Mouse (Mus musculus) MEL (cell line): ENCODE data around the gene Nr3c2.

Experiments used
- CTCF ChIP-seq, 3 experiments: IDR thresholded peaks in 2 of 3; conservative IDR thresholded peaks in 1 of 3; 2 replicates each; pipeline ENCODE4 v1.5.1; 2011 to 2012; ENCODE audit warnings: low read length in 3 of 3, low read depth in 2 of 3, mild to moderate bottlenecking in 2 of 3, improper control_type of control experiment in 1 of 3, inconsistent platforms in 1 of 3, mixed read lengths in 1 of 3, moderate library complexity in 1 of 3; ENCODE audit not compliant: control insufficient read depth in 1 of 3, insufficient read depth in 1 of 3, poor library complexity in 1 of 3, severe bottlenecking in 1 of 3
- ETS1 ChIP-seq: IDR thresholded peaks from 2 replicates; pipeline ENCODE4 v1.6.1; 2012; ENCODE audit warnings: low read depth, mild to moderate bottlenecking, inconsistent platforms, low read length, improper control_type of control experiment, moderate library complexity
- KAT2A ChIP-seq: conservative IDR thresholded peaks from 2 replicates; pipeline ENCODE4 v1.6.1; 2012; ENCODE audit warnings: low read depth, low read length, improper control_type of control experiment, inconsistent platforms
- ZKSCAN1 ChIP-seq: IDR thresholded peaks from 2 replicates; pipeline ENCODE4 v1.6.1; 2012; ENCODE audit warnings: low read depth, mild to moderate bottlenecking, inconsistent platforms, low read length, improper control_type of control experiment, moderate library complexity

GRCm38 (mm10) chr8:77215191-77215590 lies 315.9 kb downstream of the Nr3c2 start:
- TF ChIP-seq ZKSCAN1 (no peak), KAT2A (no peak), CTCF (IDR thresholded peaks at IDR 0.05 in 2 of 3, conservative IDR thresholded peaks at IDR 0.05 in 1 of 3; ENCODE audit: control insufficient read depth in 1 of 3, insufficient read depth in 1 of 3, low read depth in 2 of 3, low read length in 3 of 3, poor library complexity in 1 of 3, severe bottlenecking in 1 of 3) (no peak), ETS1 (no peak)
